Mouse (Mus musculus): ENCODE data around the gene Mrgprd.

Mrgprd gene

DNA sequence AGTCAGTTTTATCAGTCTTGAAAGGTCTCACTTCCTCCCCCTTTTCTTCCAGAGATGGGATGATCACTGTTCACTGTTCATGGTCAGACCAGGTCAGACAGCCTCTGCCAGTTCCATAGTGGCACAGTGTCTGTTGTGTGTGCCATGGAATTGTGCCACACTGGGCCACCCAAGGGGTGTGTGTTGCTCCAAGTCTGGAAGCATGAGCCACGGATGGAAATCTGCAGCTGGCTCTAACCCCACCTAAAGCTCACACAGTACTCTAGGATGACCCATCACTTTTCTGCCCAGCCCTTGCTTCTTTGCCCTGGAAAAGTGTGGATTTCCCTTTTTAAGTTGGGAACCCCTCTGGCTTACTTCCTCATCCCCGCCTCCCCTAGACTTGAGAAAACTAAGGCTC is 10.5 kb upstream of the Mrgprd start:
- no peak for DNase-seq

DNA sequence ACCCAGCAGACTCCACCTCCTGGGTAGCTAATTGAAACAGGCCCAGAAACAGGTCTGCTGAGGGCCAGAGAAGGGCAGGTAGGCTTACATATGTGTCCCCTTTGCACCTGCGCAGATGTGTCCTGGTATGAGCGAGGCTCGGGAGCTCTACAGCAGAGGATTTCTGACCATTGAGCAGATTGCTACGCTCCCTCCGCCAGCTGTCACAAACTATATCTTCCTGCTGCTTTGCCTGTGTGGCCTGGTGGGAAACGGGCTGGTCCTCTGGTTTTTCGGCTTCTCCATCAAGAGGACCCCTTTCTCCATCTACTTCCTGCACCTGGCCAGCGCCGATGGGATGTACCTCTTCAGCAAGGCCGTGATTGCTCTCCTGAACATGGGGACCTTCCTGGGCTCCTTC is 7.0 kb upstream of the Mrgprd start:
- no peak for DNase-seq

DNA sequence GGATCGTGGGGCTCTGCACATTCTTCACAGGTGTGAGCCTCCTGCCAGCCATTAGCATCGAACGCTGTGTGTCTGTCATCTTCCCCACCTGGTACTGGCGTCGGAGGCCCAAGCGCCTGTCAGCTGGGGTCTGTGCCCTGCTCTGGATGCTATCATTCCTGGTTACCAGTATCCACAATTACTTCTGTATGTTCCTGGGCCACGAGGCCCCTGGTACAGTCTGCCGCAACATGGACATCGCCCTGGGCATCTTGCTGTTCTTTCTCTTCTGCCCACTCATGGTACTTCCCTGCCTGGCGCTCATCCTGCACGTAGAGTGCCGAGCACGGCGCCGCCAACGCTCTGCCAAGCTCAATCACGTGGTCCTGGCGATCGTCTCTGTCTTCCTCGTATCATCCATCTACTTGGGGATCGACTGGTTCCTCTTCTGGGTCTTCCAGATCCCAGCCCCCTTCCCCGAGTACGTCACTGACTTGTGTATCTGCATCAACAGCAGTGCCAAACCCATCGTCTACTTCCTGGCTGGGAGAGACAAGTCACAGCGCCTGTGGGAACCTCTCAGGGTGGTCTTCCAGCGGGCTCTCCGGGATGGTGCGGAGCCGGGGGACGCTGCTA is 6.5 kb upstream of the Mrgprd start:
- DNase-seq, result peak; percentile 77

DNA sequence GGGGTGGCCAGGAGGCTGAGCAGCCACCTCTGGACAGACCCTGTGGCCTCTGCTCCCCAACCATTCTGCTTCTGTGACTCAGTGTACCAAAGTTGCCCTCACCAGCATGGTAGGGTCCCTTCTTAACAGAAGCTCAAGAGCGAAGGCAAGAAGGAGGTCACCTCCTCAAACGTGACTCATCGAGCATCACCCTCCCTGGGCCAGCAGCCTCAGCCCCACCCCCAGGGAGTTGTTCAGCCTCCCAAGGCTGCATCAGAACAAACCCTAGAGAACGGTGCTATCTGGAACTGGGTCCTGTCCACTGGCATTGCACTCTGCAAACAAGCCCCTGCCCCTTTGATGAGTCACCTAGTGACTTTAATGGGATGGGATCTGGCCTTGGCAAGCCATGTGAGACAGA is 5.8 kb upstream of the Mrgprd start:
- DNase-seq, result no peak

DNA sequence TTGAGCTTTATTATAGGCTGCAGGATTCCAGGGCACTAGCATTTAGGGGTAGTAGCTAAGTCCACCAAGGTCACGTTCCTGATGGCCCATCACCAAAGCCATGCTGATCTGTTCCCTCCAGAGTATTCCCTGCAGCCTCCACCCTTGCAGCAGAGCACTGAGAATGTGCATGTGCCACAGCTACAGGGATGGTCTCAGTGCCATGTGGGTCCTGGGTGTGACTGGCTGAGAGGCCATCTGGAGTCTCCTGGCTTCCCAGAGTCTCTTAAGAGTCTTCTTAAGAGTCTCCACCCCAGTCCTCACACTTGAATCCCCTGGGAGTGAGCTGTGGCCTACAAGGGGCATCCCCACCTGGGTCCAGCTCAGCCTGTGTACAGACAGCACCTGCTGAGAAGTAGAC is 4.8 kb upstream of the Mrgprd start:
- DNase-seq, result no peak

DNA sequence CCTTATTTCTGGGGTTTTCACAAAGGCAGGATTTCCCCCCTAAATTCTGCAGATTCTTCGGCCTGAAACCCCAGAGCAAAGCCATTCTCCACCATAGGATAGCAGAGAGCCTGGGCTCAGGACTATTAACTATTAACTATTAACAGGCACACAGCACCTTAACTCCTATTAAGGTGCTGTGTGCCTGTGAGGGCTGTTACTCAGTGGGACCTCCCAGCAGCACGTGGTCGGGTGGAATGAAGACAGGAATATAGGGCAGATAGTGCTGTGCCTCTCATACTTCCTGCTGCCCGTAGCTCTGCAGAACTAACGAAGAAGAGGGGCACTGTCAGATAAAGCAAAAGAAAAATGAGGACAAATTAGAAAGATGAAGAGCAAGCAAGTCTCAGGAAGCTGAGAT is 4.1 kb upstream of the Mrgprd start:
- no peak for DNase-seq

DNA sequence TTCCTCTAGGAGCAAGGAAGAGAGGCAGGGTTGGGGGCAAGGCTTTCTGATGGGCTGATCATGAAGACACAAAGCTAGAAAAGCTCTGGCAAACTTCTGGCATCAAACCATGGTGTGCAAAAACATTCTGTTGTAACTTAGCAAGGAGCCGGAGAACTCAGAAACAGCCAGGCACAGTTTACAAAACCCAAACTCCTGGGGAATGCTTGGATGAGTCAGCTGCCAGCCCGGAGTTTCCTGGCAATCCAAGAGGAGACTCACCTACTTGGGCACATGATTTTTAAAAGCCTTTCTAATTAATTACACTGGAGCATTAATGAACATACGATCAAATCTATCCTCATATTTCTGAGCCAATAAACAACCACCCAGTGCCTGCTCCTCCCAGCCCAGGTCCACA is 2.5 kb upstream of the Mrgprd start:
- no peak for DNase-seq

DNA sequence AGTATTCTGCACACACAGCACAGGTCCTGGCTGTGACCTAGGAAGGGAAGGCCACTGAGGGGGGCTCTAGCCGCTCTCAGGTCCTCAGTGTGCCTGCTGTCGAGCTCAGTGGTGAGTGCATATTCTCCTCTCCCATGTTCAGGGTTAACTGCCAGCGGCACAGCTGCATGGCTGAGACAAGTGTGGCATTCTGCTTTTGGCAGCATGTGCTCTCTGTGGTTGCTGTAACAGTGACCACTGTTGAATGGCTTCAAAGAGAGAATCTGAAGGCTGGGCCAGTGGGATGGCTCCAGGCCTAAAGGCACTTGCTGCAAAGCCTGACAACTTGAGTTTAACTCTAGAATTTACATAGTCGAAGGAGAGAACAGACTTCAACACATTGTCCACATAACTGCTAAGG is 2.9 kb downstream of the Mrgprd start:
- no peak for DNase-seq

DNA sequence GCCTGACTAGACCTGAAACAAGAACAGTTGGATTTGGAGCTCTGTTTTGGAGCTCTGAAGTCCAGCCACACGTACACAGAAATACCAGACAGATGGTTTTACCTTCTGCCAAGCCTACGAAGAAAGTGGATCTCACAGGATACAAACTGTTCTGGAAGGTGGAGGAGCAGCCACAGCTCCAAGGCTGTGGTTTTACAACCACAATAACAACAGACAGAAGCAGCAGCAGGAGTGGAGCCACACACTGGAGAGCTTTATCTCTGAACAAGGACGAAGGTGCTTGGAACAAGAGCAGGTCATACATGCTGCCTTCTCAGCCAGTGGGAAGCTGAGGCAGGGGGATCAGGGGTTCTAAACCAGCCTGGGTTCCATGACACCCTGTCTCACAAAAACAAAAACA is 4.8 kb downstream of the Mrgprd start:
- peak; percentile 92 for DNase-seq

DNA sequence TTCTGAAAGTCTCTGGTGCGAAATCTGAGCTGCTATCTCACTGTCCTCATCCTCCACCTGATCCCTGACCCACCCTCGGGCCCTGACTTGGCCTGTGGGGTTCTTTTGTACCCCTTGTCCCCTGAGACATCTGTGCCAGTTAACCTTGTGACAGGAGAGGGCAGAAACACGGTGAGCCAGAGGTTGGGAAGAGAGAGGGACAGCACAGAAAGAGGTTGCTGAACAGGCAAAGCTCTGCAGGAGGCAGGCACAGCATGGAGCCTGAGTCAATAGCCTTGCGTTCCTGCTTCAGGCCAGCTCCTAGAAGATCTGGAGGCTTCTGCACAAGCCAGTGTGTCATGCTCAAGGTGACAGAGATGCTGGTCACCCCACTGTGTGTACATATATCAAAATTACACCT is 9.0 kb downstream of the Mrgprd start:
- DNase-seq, result no peak

DNA sequence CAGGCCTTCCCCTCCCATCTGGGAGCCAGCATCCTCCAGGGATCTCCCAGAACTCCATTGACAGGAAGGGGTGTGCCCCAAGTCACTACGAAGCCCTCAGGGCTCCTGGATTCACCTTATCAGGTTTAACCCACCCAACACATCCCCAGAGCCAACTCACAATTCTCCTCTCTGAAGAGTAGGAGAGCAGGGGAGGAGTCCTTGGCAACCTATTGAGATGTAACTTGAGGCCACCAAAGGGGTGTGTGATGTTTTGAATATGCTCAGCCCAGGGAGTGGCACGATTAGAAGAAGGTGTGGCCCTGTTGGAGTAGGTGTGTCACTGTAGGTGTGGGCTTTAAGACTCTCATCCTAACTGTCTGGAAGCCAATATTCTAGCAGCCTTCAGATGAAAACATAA is 11.1 kb downstream of the Mrgprd start:
- no peak for DNase-seq

DNA sequence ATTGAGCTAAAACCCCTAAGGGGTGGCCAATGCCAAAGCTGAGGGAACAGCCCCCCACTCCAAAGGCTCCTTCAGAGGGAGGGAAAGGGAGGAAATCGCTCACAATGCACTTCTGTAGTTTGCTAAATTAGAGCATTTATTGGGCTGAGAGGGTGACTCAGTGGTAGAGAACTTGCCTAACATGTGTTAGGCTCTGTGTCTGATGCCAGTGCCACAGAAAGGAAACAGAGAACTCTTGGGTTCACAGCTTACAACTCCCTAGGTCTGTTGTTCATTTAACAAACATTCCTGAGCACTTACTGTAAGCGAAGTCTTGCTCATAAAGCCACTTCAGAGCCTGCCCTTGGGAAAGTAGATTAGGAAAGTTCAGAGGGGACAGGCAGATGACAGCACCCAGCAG is 15.3 kb downstream of the Mrgprd start:
- no peak for DNase-seq

DNA sequence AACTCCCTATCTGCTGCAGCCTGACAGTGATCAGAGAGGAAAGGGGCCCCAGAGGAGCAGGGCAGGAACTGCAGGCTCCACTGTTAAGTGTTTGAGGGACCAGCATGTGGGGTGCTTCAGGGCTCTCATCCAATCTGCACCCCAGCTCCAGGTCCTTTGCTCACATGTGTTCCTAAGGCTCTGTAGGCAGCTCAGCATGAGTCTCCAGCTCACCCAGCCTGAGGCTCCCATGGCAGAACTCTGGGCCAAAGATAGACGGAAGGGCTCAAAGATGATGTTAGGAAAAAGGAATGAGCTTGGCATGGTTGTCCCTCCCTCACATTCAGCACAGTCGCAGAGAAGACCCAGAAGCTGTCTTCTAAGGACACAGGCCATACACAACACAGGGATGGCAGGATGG is 16.0 kb downstream of the Mrgprd start:
- DNase-seq, result no peak

DNA sequence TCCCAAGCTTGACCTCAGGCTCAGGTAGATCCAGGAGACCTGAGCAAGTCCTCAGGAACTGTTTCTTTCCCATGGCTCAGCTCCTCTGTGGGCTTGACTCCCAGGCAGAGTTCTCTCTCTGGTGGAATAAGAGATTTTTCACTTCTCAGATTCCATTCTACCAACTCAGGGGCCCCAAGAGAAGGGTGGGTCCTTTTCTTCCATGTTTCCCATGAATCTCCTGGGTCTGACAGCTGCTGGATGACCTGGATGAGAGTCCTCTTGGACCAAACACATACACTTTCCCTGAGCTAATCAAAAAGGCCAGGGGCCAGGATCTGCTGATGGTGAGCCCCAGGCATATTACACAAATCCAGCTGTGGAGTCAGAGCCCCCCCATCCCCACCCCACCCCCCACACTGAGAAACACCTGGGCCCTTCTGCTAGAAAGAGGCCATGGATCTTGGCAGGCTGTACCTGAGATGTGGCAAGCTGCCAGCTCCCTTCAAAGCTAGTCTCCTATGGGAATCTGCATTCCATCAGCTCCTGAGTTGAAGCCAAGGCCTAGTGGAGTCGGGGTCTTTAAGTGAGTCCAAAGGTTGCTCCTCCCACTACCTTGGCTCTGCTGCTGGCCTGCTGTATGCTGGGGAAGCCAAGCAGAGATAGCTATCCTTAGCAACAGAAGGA is 17.9 kb downstream of the Mrgprd start:
- DNase-seq, result peak; percentile 86

DNA sequence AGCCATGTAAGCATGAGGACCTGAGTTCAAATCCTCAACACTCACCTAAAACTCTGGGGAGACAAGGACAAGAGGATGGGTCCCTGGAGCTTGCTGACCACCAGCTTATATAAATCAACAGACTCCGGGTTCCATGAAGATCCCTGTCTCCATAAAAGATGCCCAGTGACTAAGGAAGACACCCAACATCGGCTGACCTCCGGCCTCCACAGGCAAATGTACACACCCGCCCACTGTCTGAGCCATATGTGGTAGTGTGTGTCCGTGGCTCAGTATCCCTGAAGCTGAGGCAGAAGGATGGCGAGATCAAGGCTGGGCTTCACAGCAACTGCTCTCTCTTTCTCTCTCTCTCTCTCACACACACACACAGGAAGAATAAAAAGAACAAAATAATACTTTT is 19.3 kb downstream of the Mrgprd start:
- DNase-seq, result no peak

DNA sequence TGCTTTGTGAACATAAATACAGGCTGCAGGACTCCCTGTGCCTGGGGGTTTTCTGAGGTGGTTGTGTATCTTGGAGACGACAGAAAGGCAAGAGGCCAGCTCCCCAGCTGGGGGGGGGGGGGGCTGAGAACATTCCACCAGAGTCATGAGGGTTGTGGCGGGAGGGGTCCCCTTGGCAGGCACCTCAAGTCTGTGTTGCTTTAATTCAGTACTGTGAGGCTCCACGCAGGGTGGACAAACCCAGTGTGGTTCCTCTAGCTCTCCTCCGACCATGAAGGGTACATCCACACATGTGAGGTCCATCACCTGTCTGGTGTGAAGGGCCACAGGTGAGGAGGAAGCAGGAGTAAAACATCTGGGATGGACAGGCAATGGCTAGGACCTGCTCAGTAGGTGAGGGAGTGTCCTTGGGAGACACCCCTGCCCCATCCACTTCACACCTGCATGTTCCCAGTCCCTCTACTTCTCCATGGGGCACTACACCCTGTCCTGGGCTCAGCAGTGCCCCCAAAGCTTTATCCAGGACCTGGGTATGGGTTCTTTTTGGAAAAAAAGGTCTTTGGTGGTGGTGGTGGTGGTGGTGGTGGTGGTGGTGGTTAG is 19.9 kb downstream of the Mrgprd start:
- peak; percentile 73 for DNase-seq

DNA sequence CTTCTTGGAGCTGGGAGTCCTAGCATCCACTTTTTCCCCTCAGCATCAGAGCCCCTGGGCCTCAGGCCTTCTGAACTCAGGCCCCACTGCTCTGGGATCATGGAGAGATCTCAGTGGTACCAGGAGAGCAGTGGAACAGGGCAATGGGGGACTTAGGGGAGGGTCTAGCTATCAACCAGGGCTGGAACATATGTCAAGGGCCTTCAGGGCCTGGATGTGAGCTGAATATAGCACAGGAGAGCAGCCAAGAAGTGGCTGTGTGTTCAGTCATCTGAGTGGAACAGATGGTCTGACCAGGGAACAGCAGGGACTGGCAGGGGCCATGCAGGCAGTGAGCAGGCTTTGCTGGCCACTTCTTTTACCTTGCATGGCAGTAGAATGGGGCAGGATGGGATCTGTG is 20.6 kb downstream of the Mrgprd start:
- DNase-seq, result peak; percentile 98

DNA sequence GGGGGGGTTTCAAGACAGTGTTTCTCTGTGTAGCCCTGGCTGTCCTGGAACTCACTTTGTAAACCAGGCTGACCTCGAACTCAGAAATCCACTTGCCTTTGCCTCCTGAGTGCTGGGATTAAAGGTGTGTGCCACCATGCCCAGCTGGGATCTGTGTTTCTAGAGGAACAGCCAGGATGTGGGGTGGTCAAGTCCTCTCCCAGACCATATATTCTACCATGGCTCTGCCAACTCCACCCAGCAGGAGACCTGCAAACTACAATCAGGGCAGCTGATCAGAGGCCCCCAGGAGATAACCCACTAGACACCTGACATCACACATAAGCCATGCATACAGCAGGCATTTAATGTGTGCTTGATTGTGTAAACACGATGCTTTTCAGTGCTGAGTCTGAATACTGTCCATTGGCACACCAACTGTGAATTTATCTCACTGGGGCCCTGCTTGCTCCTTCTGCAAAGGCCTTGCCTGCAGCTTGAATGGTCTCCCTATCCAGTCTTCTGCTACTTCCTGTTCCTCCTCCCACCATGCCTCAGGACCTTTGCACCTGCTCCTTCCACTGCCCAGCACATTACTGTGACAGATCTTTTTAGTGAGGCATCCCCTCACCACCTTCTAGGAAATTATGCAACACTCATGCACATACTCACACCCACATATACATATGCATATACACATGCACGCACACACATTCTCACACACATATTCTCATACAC is 21.1 kb downstream of the Mrgprd start:
- peak; percentile 89 for DNase-seq

DNA sequence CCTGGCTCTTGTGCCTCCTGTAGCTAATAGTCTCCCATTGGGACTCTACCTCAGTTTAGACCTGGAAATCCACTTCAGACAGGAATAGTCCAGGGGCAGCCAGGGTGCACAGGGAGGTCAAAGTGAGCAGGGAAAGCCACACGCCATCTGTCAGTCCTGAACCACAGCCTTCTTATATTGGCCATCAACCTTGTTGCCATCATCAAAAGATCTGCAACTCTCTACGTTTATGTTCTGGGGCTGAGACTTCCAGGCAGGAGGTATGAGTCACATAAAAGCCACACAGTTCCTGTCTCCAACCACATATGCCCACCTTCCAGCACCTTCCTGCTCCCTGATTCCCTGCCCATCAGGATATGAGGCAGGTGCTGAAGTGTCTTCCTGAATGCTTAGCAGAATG is 23.3 kb downstream of the Mrgprd start:
- peak; percentile 71 for DNase-seq

DNA sequence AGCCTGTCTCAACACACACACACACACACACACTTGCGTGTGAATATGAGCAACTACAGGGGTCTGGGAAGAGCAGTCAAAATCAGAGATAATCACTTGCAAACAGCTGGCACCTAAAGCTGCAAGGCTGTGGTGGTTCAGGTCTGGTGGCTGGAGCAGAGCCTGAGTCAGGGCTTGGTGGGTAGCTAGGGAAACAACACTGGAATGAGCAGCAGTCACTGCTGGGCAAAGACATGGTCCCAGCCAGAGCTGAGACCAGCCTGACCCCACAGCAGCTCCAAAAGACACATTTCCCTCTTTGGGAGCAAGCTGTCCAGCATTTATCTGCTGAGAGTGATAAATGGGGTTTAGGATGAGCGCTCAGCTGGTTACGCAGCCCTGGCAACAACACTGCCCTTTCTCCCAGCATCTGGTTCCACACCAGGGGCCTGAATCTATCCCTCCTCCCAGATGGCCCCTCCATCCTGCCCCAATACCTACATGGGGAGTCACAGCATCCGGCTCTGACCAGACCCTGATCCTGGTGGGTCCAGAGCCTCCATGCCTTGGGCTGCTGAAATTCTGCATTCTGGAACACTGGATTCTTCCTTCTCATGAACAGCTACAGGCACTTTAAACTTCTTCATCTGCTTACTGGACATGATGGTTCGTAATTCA is 25.7 kb downstream of the Mrgprd start:
- no peak for DNase-seq

Data from cerebellum, adult 9-10 months (tissue).